Mouse (Mus musculus) lung, postnatal 0 days (tissue): ENCODE results near the gene Nectin2. TPM values are rescaled to one million over a fixed set of nuclear protein-coding genes. Genes with fewer than 3 reads are reported as not detected.

Experiments
- ATAC-seq: fragments of 200-750 bp; cut with Nextera tagmentation; 2 replicates; pipeline ENCODE4 v1.8.0; 2017; ENCODE audit warnings: moderate library complexity
- DNase-seq: peaks from one replicate; pipeline ENCODE4 v3.0.0-alpha.2; 2016; ENCODE audit warnings: low spot score
- H3K27ac ChIP-seq: fragments of 300-500 bp; sonication (generic); 2 replicates; pipeline ENCODE4 v1.5.1; 2014; ENCODE audit warnings: antibody characterized with exemption, mild to moderate bottlenecking, low read length, mixed read lengths
- H3K27me3 ChIP-seq: fragments of 300-500 bp; sonication (generic); replicated peaks from 2 replicates; pipeline ENCODE4 v1.6.1; 2014; ENCODE audit warnings: low read length, mixed read lengths; ENCODE audit not compliant: insufficient read depth
- H3K36me3 ChIP-seq: fragments of 300-500 bp; sonication (generic); 2 replicates; pipeline ENCODE4 v1.6.1; 2014; ENCODE audit warnings: low read length, mixed read lengths; ENCODE audit not compliant: insufficient read depth
- H3K4me1 ChIP-seq: fragments of 300-500 bp; sonication (generic); 2 replicates; pipeline ENCODE4 v1.6.1; 2014; ENCODE audit warnings: antibody characterized with exemption, low read depth, low read length, mixed read lengths; ENCODE audit not compliant: insufficient read depth
- H3K4me2 ChIP-seq: fragments of 300-500 bp; sonication (generic); replicated peaks from 2 replicates; pipeline ENCODE4 v1.6.1; 2014; ENCODE audit warnings: low read depth, mild to moderate bottlenecking, low read length, moderate library complexity, mixed read lengths
- H3K4me3 ChIP-seq: fragments of 300-500 bp; sonication (generic); 2 replicates; pipeline ENCODE4 v1.5.1; 2014; ENCODE audit warnings: low read depth, low read length
- H3K9ac ChIP-seq: fragments of 300-500 bp; sonication (generic); replicated peaks from 2 replicates; pipeline ENCODE4 v1.6.1; 2014; ENCODE audit warnings: low read depth, mild to moderate bottlenecking
- H3K9me3 ChIP-seq: fragments of 300-500 bp; sonication (generic); 2 replicates; pipeline ENCODE4 v1.6.1; 2016; ENCODE audit warnings: low read length, mixed read lengths
- CTCF ChIP-seq: IDR thresholded peaks from 2 replicates; pipeline ENCODE4 v1.5.1; 2016; ENCODE audit warnings: antibody characterized with exemption, mild to moderate bottlenecking
- EP300 ChIP-seq: IDR thresholded peaks from 2 replicates; pipeline ENCODE4 v1.6.1; 2016; ENCODE audit warnings: antibody characterized with exemption, mild to moderate bottlenecking, control low read depth
- WGBS: fragments of 180-500 bp; shearing (Covaris S2); extraction: QIAGEN DNeasy Blood & Tissue Kit; methylation state at CpG from one replicate; pipeline ENCODE4 v1.1.7; 2014; 5-methylcytosine and 5-hydroxymethylcytosine counted together
- polyA plus RNA-seq: library from polyadenylated mRNA; unstranded; fragments of >200 nt; fragmentation: Nextera tagmentation; extraction: Ambion mirVana; gene quantifications from 2 replicates; pipeline ENCODE4 v1.2.1, GENCODE M21; 2015

Gene Nectin2
- polyA plus RNA-seq, 1 experiment from 2014 or later: 113 TPM

DNA sequence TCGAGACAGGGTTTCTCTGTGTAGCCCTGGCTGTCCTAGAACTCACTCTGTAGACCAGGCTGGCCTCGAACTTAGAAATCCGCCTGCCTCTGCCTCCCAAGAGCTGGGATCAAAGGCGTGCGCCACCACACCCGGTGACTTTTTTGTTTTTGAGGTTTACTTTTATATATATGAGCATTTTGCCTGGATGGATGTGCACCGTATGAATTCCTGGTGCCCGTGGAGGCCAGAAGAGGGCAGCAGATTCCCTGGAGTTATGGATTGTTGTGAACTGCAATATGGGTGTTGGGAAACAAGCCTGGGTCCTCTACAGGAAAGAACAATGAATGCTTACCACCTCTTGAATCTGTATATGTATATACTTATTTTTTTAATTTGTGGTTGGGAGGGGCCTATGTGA lies 2.4 kb upstream of the Nectin2 start:
- Histone ChIP-seq H3K27ac (no peak overlapping the region), H3K9me3 (no peaks in the 10 kb centered on the region), H3K36me3 (no peaks in the 10 kb centered on the region), H3K27me3 (no peaks in the 10 kb centered on the region), H3K4me2 (no peak overlapping the region), H3K4me3 (no peak overlapping the region), H3K4me1 (peaks cover 24% of the 10 kb centered on the region; the same call in 1 of the 2 replicates), H3K9ac (no peak overlapping the region)
- WGBS: 71% methylated on average over 8 of the region's 8 CpGs
- ATAC-seq (no peak), DNase-seq (peak; percentile 61)
- peak; percentile 71 for TF ChIP-seq CTCF
- no peak; the same call in 1 of the 2 replicates for TF ChIP-seq EP300

DNA sequence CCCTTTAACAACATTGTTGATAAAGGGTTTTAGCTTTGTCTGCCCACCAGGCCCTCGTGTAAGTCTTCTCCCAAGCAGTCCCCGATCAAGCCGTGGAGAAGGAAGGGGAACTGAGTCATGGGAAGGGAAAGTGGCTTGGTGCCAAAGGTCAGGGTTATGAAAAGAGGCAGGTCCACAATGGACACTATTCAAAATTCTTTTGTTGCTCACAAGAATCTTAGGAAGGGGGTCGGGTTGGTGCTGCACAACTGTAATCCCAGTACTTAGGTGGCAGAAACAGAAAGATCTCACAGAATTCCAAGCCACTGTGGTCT lies 744 bp upstream of the Nectin2 start:
- TF ChIP-seq EP300 (no peak), CTCF (no peak)
- ATAC-seq (no peak), DNase-seq (no peak)
- no peak overlapping the region for H3K4me3 ChIP-seq
- H3K4me2 ChIP-seq: no peak overlapping the region
- H3K9me3 ChIP-seq: no peaks in the 10 kb centered on the region
- WGBS: 28% methylated on average over 4 of the region's 4 CpGs
- H3K9ac ChIP-seq: no peak overlapping the region
- no peaks in the 10 kb centered on the region for H3K27me3 ChIP-seq
- peaks cover 28% of the 10 kb centered on the region; the same call in 1 of the 2 replicates for H3K4me1 ChIP-seq
- no peaks in the 10 kb centered on the region for H3K36me3 ChIP-seq
- peak overlapping the region; percentile 88 for H3K27ac ChIP-seq

DNA sequence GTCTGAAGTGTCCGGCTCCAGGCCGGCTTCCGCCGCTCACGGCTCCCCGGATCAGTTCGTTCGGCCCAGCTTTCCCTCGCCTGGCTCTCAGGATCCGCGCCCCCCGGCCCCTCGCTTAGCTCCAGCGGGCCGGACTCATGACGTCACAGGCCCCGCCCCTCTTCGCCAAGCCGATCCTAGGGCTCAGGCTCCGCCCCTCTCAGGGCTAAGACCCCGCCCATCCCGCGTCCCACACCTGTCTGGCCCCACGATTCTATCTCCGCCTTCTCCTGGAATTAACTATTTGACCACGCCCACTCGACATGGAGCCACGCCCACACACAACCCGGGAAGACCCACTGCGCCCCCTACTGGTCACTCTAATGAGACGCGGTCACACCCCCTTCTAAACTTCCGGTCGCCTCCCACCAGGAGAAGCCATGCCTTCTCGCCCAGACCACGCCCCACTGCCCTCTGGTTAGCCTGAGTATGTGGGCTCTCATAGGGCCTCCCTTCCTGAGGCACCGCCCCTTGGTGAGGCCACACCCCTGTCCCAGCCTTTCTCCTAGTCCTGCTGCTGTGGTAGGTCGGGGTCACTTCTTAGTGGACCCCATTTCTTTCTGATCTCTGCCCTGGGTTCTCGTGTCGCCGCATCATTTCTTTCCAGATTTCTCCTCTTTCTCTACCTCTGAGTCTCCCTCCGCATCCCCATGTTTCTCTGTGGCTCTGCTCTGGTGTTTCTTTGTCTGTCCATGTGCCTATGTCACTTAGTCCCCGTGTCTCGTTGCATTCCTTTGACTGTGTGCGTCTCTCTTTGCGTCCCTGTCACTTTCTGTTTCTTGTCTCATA lies 680 bp downstream of the Nectin2 start:
- Histone ChIP-seq H3K4me1 (peaks cover 23% of the 10 kb centered on the region; the same call in 1 of the 2 replicates), H3K4me3 (peak overlapping the region; percentile 92), H3K27me3 (no peaks in the 10 kb centered on the region), H3K9ac (peak overlapping the region; percentile 93), H3K4me2 (peak overlapping the region; percentile 81), H3K27ac (peak overlapping the region; percentile 96), H3K36me3 (no peaks in the 10 kb centered on the region), H3K9me3 (no peaks in the 10 kb centered on the region)
- ATAC-seq (peak; percentile 90), DNase-seq (peak; percentile 99)
- TF ChIP-seq CTCF (peak; percentile 93), EP300 (peak; percentile 42; the same call in 1 of the 2 replicates)
- WGBS: under 1% methylated on average over 36 of the region's 46 CpGs

DNA sequence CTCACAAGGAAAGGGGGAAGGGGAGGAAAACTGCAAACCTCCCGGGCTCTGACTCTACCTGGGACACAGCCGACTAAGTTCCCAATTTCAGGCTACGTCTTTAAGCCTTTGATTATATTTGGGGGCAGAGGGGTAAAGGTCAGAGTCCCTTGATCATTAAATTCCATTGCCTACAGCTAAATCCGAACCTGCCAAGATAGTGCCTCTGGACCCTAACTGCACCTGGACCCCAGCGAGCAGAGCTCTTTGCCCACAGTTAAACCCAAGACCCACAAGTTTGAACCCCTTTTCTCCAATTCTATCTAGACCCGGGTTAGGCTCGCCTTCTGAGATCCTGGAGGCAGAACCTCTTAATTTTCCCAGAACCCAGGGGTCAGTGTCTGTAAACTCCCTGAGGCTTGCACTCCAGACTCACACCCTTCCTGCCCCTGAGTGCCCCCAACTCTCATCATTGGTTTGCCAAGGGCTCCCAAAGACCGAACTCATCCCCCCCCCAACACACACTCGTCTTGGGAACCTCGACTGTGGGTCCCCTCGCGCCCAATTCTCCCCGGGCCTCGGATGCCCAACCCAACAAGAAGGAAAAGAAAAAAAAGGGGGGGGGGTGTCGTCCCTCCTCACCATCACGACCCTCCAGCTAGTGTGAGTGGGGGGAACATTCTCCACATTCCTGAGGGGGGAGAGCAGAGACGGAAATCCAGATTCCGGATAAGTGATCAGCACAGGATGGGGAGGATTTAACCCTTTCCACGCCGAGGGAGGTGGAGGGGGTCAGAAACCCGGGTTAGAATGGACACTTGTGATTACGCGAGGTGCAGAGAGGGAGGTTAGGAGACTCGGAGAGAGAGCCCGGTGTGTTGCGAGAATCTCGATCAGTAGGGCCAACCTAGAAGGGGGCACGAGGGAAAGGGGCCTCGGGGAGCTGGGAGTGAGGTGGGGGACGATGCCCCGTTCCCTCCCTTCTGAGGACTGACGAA lies 1.8 kb downstream of the Nectin2 start:
- H3K36me3 ChIP-seq: no peaks in the 10 kb centered on the region
- H3K4me2 ChIP-seq: peak overlapping the region; percentile 81
- H3K27me3 ChIP-seq: no peaks in the 10 kb centered on the region
- no peak for TF ChIP-seq CTCF
- no peak; the same call in 1 of the 2 replicates for TF ChIP-seq EP300
- DNase-seq (peak; percentile 52), ATAC-seq (no peak)
- peak overlapping the region; percentile 92 for H3K4me3 ChIP-seq
- 1% methylated on average over 32 of the region's 32 CpGs for WGBS
- H3K9me3 ChIP-seq: no peaks in the 10 kb centered on the region
- H3K27ac ChIP-seq: peak overlapping the region; percentile 96
- H3K9ac ChIP-seq: peak overlapping the region; percentile 93
- peaks cover 18% of the 10 kb centered on the region; the same call in 1 of the 2 replicates for H3K4me1 ChIP-seq

DNA sequence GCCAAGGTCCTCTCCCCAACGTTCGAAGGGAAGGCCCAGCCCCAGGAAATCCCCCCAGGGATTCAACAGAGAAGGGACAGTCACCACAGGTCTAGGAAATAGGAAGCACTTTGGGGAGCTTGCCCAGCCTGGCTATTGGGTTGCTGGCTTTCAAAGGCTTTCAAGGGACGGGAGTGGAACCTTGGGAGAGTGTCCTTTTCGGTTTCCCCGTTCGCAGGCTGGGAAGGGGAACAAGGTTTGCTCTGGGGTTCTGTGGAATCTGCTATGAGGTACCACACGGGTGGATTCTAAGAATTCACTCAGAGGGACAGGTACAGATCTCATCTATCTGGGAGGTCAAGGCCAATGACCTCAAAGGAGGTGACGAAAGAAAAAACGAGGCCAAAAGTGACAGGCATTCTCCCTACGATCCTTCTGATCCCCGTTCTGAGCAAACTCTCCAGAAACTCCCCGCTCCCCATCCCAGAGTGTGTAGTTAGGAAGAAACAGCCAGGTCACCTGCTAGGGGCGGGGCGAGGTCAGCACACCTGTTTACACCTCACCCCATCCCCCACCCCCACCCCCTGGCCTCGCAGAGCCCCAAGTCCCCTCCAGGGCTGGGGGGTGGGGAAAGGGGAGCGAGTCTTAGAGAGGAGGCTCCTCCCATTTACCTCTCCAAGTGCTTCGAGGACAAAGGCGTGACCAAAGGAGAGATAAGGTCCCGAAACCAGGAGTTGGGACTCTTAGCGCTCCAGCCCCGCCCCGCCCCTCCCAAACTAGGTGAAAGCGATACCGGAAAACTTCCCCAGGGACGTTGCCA lies 2.7 kb downstream of the Nectin2 start:
- 5% methylated on average over 25 of the region's 25 CpGs for WGBS
- TF ChIP-seq EP300 (peak; percentile 50; the same call in 1 of the 2 replicates), CTCF (no peak)
- Histone ChIP-seq H3K9me3 (no peaks in the 10 kb centered on the region), H3K27ac (peak overlapping the region; percentile 96), H3K4me3 (peak overlapping the region; percentile 92), H3K9ac (peak overlapping the region; percentile 93; the same call in 1 of the 2 replicates), H3K4me1 (peaks cover 18% of the 10 kb centered on the region; the same call in 1 of the 2 replicates), H3K36me3 (no peaks in the 10 kb centered on the region), H3K27me3 (no peaks in the 10 kb centered on the region), H3K4me2 (peak overlapping the region; percentile 81)
- DNase-seq (peak; percentile 93), ATAC-seq (peak; percentile 40)
